In genomic region chr3:138893520-138893919, GRCm38 (mm10) we compare ENCODE assay signal across 10 mouse cellular contexts.
A peak's percentile ranks its signal among the peaks of the same experiment; 100 is the strongest.
DNase-seq lines count a peak whose midpoint lies in the region; ATAC-seq and TF ChIP-seq lines count a peak whose summit lies in the region.
"Had no signal": no experiment of that assay in that cellular context is flagged by ENCODE, and none has a peak within 500 bp of the region (broad histone marks: within the 10 kb centered on the region; RNA-seq: fewer than 3 reads in every experiment).

No protein-coding gene starts in this region.

- H3K4me2 ChIP-seq in heart, embryonic 11.5 days = no peak overlapping the region
- H3K4me2 ChIP-seq: limb, embryonic 12.5 days had no signal

- H3K9me3 ChIP-seq in heart, embryonic 11.5 days (replicated peaks; ENCODE audit: control insufficient read depth, low read length) = no peaks in the 10 kb centered on the region
- no peaks in the 10 kb centered on the region for H3K9me3 ChIP-seq in limb, embryonic 10.5 days (replicated peaks)
- H3K9me3 ChIP-seq: limb, embryonic 12.5 days had no signal

- no peak for TF ChIP-seq POLR2A in cortical plate, adult 2 months (IDR thresholded peaks at IDR 0.05; ENCODE audit: extremely low read depth, insufficient read depth, low read length)

- intact Hi-C loops in heart, postnatal 25 days (cut with DNase I) = no loop called here
- intact Hi-C loops in left cerebral cortex, postnatal 4 days (cut with DNase I) = no loop called here
- intact Hi-C loops in gastrocnemius, postnatal 36 days (cut with DNase I) = no loop called here

- no peaks in the 10 kb centered on the region for H3K27me3 ChIP-seq in heart, embryonic 11.5 days (ENCODE audit: control insufficient read depth, insufficient read depth, low read length)
- no peaks in the 10 kb centered on the region for H3K27me3 ChIP-seq in limb, embryonic 10.5 days (ENCODE audit: low read depth, poor library complexity, severe bottlenecking)
- H3K27me3 ChIP-seq: limb, embryonic 12.5 days had no signal

- no peaks in the 10 kb centered on the region for H3K36me3 ChIP-seq in heart, embryonic 11.5 days (ENCODE audit: control insufficient read depth, insufficient read depth, low read length)
- H3K36me3 ChIP-seq in limb, embryonic 10.5 days = peaks cover 9% of the 10 kb centered on the region

- TF ChIP-seq CTCF in cortical plate, adult 2 months (IDR thresholded peaks at IDR 0.05; ENCODE audit: extremely low read depth, insufficient read depth, low read length) = no peak

- no peak overlapping the region for H3K9ac ChIP-seq in heart, embryonic 11.5 days (ENCODE audit: low read depth, low read length)
- H3K9ac ChIP-seq: limb, embryonic 12.5 days had no signal

- no peak overlapping the region for H3K4me3 ChIP-seq in heart, embryonic 11.5 days (ENCODE audit: low read depth, low read length)
- H3K4me3 ChIP-seq in cortical plate, adult 2 months (ENCODE audit: insufficient read depth, low read length) = no peak overlapping the region
- no peak overlapping the region for H3K4me3 ChIP-seq in limb, embryonic 10.5 days
- H3K4me3 ChIP-seq: limb, embryonic 12.5 days had no signal

- WGBS in heart, embryonic 11.5 days (ENCODE audit: insufficient replicate concordance) = 19% methylated on average over 5 of the region's 5 CpGs
- 36% methylated on average over 5 of the region's 5 CpGs for WGBS in limb, embryonic 10.5 days

- DNase-seq in heart, postnatal 25 days (ENCODE audit: low spot score) = no peak
- peak; percentile 68 for DNase-seq in CD4-positive helper T cell, adult 2 months (ENCODE audit: low read depth, low spot score)
- DNase-seq in limb, embryonic 10.5 days (ENCODE audit: low spot score) = no peak
- no peak for DNase-seq in right cerebral cortex, postnatal 25 days
- no peak for DNase-seq in left cerebral cortex, postnatal 4 days
- no peak for DNase-seq in gastrocnemius, postnatal 36 days
- DNase-seq: gastrocnemius, postnatal 10 days had no signal

- peak; percentile 57; the same call in 1 of the 2 replicates for ATAC-seq in heart, embryonic 11.5 days (replicated peaks; ENCODE audit: insufficient number of reproducible peaks, low FRiP score, low TSS enrichment)

- peaks cover 9% of the 10 kb centered on the region for H3K4me1 ChIP-seq in heart, embryonic 11.5 days (ENCODE audit: control insufficient read depth, insufficient read depth, low read length)
- peaks cover 9% of the 10 kb centered on the region; the same call in 1 of the 2 replicates for H3K4me1 ChIP-seq in cortical plate, adult 2 months (ENCODE audit: control insufficient read depth, insufficient read depth, low read length)
- H3K4me1 ChIP-seq in limb, embryonic 10.5 days = peaks cover 24% of the 10 kb centered on the region

- 0 out of 2 replicates have a peak overlapping the region, but pooled peaks have one; percentile 0 for H3K27ac ChIP-seq in heart, embryonic 11.5 days (ENCODE audit: low read depth, low read length)
- H3K27ac ChIP-seq in cortical plate, adult 2 months (ENCODE audit: insufficient read depth, low read length) = peak overlapping the region; percentile 8; the same call in 1 of the 2 replicates
- H3K27ac ChIP-seq in limb, embryonic 10.5 days = peak overlapping the region; percentile 10; the same call in 1 of the 2 replicates
- H3K27ac ChIP-seq: limb, embryonic 12.5 days had no signal
